Mouse (Mus musculus) bone marrow, adult 2 months (tissue): ENCODE data around the gene 1700056E22Rik. TPM values are rescaled to one million over a fixed set of nuclear protein-coding genes. Genes with fewer than 3 reads are reported as not detected.

Source experiments
- H3K27ac ChIP-seq: fragments of 200-500 bp; 2 replicates; pipeline ENCODE4 v1.5.1; 2012; ENCODE audit warnings: low read depth, mild to moderate bottlenecking, control low read depth, inconsistent platforms, low read length; ENCODE audit not compliant: control insufficient read depth, poor library complexity, insufficient read depth
- H3K4me1 ChIP-seq: fragments of 200-500 bp; 2 replicates; pipeline ENCODE4 v1.6.1; 2011; ENCODE audit warnings: low read length; ENCODE audit not compliant: control insufficient read depth, insufficient read depth
- H3K4me3 ChIP-seq: fragments of 200-500 bp; replicated peaks from 2 replicates; pipeline ENCODE3; 2011; ENCODE audit warnings: mild to moderate bottlenecking, low read depth, low read length, control low read depth; ENCODE audit not compliant: control insufficient read depth
- CTCF ChIP-seq: fragments of 200-500 bp; IDR thresholded peaks from 2 replicates; pipeline ENCODE4 v1.5.1; 2011; ENCODE audit warnings: low read length, control low read depth; ENCODE audit not compliant: control insufficient read depth, insufficient read depth
- POLR2A ChIP-seq: fragments of 200-500 bp; IDR thresholded peaks from 2 replicates; pipeline ENCODE4 v1.6.1; 2011; ENCODE audit warnings: low read depth, mild to moderate bottlenecking, control low read depth, low read length, borderline replicate concordance; ENCODE audit not compliant: control insufficient read depth
- WGBS: fragments of 180-500 bp; shearing (Covaris S2); methylation state at CpG from one replicate; pipeline ENCODE4 v1.1.7; 2018; 5-methylcytosine and 5-hydroxymethylcytosine counted together
- polyA plus RNA-seq: library from polyadenylated mRNA; stranded (reverse); fragments of >200 nt; gene quantifications from 2 replicates; pipeline ENCODE4 v1.2.4, GENCODE M21; 2011; ENCODE audit warnings: low replicate concordance; ENCODE audit not compliant: missing spikeins, insufficient read depth, insufficient read length

The 1700056E22Rik gene
- polyA plus RNA-seq, 1 experiment: not detected

GRCm38 (mm10) chr1:184054176-184054575, 20.1 kb upstream of the 1700056E22Rik start:
- H3K4me3 ChIP-seq: no peak overlapping the region
- WGBS: 81% methylated on average over 2 of the region's 2 CpGs
- H3K27ac ChIP-seq: no peak overlapping the region
- H3K4me1 ChIP-seq: no peaks in the 10 kb centered on the region; the same call in none of the 2 replicates
- TF ChIP-seq CTCF (no peak), POLR2A (no peak)

GRCm38 (mm10) chr1:184053711-184054110, 19.6 kb upstream of the 1700056E22Rik start:
- H3K27ac ChIP-seq: no peak overlapping the region

GRCm38 (mm10) chr1:184053141-184053540, 19.0 kb upstream of the 1700056E22Rik start:
- peaks cover 1% of the 10 kb centered on the region for H3K4me1 ChIP-seq
- no peak overlapping the region for H3K27ac ChIP-seq
- 48% methylated on average over 4 of the region's 4 CpGs for WGBS
- H3K4me3 ChIP-seq: no peak overlapping the region
- TF ChIP-seq POLR2A (no peak), CTCF (no peak)

More at GRCm38 (mm10) chr1:184053711-184054110, 19.6 kb upstream of the 1700056E22Rik start:
- H3K4me3 ChIP-seq: no peak overlapping the region
- no peak for TF ChIP-seq CTCF
- 84% methylated on average over 4 of the region's 4 CpGs for WGBS
- peaks cover 1% of the 10 kb centered on the region for H3K4me1 ChIP-seq

- Histone ChIP-seq H3K27ac (no peak overlapping the region), H3K4me3 (no peak overlapping the region), H3K4me1 (peaks cover 1% of the 10 kb centered on the region)
- 69% methylated on average over 4 of the region's 4 CpGs for WGBS
- TF ChIP-seq POLR2A: no peak
- TF ChIP-seq CTCF: no peak
These were observed 18.2 kb upstream of the 1700056E22Rik start for GRCm38 (mm10) chr1:184052331-184052730.

DNA sequence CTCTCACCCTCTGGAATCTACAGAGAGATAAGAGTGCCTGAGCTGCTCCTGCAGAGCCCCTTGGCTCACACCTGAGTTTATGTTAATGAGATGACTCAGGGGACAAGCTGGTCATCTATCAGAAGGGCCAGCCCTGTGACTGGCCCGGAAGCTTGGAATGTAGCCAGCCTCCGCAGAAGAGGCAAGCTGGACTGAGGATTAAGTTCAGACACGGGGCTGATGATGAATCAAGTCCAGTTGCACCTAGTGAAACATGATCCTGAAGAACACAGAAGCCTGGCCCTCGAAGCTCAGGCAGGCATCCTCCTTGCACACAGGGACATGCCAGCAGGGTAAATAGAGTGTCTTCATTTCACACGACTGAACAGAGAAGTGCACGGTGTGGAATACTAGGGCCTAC, 17.7 kb upstream of the 1700056E22Rik start:
- H3K27ac ChIP-seq: no peak overlapping the region
- WGBS: 80% methylated on average over 6 of the region's 6 CpGs
- H3K4me3 ChIP-seq: no peak overlapping the region
- peaks cover 1% of the 10 kb centered on the region for H3K4me1 ChIP-seq
- TF ChIP-seq CTCF (no peak), POLR2A (no peak)

DNA sequence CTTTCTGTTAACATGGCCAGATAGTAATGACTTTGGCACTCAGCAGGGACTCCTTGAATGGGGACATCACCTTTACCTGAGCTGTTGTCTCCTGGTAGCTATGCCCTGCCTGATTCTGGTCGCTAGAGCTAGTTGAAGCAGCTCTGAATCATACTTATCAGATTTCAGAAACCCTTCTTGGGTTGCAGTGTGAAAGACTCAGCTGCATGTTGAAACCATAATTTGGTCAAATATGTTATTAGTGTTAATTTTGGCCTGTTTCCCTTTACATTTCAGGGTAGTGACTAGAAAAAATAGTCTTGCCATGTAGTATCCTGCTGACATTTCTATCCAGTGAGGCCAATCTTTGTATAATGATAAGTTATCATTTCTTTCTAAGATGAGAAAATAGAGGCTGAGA, 17.2 kb upstream of the 1700056E22Rik start:
- WGBS: 67% methylated on average over 1 of the region's 1 CpGs
- Histone ChIP-seq H3K4me3 (no peak overlapping the region), H3K4me1 (peaks cover 1% of the 10 kb centered on the region), H3K27ac (no peak overlapping the region)
- TF ChIP-seq CTCF: no peak
- no peak for TF ChIP-seq POLR2A

DNA sequence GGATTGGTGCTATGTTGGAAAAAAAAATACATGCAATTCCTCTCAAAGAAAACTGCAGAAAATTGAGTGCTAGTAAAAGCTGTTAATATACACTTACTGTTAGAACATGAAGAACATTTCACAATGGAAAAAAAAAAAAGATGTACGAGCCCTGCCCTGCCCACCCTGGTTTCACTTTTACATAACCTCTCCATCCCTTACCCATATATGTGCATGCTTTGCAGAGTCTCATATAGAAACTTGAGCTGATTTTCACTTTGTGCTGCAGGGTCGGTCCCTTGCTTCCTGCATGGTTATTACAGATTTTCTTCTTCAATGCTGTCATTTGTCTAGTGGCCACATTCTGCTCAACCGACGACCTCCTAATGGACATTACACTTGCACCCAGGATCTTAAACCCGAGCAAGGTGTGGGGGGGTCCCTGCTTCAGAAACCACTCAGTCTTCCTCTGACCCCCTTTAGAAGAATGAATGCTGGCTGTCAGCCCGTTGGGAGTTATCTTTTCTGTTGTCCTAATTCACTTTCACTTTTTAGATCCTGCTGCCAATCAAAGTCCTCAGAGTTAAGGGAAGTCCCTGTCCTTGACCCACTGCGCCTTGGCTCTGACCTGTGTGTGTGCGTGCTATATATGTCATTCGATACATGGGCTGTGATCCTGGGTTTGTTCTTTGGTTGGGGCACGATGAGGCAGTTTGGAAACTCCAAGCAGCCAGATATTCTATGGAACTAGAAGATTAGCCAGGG, 14.7 kb upstream of the 1700056E22Rik start:
- Histone ChIP-seq H3K27ac (peak overlapping the region; percentile 39), H3K4me1 (peaks cover 1% of the 10 kb centered on the region), H3K4me3 (peak overlapping the region; percentile 75)
- TF ChIP-seq CTCF (no peak), POLR2A (no peak)
- WGBS: 8% methylated on average over 10 of the region's 10 CpGs

- Histone ChIP-seq H3K4me1 (peaks cover 1% of the 10 kb centered on the region), H3K4me3 (no peak overlapping the region), H3K27ac (no peak overlapping the region)
- 61% methylated on average over 9 of the region's 9 CpGs for WGBS
- TF ChIP-seq POLR2A (no peak), CTCF (no peak)
These were observed 13.7 kb upstream of the 1700056E22Rik start for GRCm38 (mm10) chr1:184047818-184048217.

DNA sequence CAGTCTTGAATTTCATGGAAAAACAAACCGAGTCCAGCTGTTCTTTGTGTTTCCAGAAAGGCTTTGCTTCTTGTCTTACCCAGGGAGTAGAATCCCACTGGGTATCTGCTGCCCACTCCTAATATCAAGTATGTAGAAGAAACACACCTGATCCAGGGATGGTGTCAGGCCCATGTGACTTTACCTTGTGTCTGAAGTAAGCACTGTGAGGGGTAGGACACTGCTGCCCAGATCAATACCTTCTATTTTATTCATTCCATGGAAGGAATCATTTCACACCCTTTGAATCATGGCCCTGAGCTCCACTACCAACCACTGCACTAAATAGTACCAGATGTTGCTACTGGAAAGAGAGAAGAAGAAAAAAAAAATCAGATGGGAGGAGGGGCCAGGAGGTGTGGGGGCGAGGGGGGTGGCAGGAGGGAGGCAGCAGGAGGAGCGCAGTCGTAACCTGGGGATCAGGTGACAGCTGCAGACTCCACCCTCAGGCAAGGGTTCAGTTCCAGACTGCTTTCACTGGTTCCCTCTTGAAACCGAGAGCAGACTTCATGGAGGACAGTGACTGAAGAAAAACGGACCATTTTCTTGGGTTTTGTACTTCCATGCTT, 12.1 kb upstream of the 1700056E22Rik start:
- Histone ChIP-seq H3K4me1 (peaks cover 1% of the 10 kb centered on the region), H3K27ac (no peak overlapping the region), H3K4me3 (no peak overlapping the region)
- 74% methylated on average over 6 of the region's 6 CpGs for WGBS
- TF ChIP-seq CTCF (no peak), POLR2A (no peak)
